Mouse (Mus musculus) urinary bladder, postnatal 36 days (tissue): Measurements from ENCODE around the gene Il1rapl2.
"Not testable (repeated sequence)": the region's sequence is repeated elsewhere in the genome, so short reads cannot be mapped to it uniquely, and the experiment has no call there.

Experiments used
- DNase-seq, 2 experiments: peaks; one replicate each; pipeline ENCODE4 v3.0.0; 2022; ENCODE audit warnings: low spot score in 2 of 2, mixed read lengths in 1 of 2

Gene Il1rapl2

DNA sequence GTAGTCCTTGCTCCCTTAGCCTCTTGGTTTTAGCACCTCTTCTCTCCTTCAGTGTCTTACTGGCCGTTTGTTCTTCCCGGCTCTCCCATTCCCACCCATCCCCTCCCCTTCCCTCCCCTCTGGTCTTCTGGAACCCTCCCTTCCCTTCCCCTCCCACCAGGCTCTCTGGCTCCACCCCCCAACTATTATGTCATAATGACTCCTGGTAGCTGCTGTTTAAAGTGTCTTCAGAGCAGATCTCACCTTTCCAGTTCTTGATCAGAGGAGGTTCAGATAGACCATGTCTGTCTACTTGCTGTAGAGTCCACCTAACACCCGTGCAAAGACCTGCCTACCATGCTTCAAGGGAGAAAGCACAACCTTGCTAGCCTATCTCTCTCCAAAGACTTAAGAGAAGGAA is 639.1 kb downstream of the Il1rapl2 start, which contains the start of gene Tex13a:
Gene Tex13a, minus strand, starts transcription at position 101 of the 400 bp plus-strand sequence.
- DNase-seq, result no peak

DNA sequence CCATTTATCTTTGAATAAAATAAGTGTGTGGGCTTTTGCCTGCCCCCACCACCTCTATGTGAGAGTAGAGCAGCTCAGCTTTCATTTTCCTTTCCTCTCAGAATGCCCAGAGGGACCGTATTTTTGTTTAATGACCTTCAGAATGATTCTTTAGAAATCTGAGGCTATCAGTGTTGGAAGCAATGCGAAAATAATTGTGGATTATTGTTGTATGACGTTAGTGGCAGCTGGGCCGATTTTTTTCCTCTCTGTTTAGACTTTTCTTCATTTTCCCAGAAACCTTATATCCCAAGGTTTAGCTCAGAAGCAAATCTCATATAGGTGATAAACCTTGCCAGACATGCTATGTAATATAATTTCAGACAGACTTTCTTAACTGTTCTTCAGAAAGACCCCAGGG is 664.2 kb downstream of the Il1rapl2 start:
- no peak for DNase-seq

DNA sequence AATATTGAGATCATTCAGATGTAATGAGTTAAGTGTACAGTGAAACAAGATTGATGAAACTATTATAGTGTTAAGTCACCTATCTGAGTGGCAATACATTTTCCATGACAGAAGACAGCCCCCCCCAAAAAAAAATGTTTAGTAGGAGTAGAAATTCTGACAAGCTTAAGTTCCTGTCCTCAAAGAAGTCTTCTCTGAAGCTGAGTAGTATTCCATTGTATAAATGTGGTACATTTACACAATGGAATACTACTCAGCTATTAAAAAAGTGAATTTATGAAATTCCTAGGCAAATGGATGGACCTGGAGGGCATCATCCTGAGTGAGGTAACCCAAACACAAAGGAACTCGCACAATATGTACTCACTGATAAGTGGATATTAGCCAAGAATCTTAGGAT is 778.3 kb downstream of the Il1rapl2 start:
- not testable (repeated sequence) for DNase-seq

DNA sequence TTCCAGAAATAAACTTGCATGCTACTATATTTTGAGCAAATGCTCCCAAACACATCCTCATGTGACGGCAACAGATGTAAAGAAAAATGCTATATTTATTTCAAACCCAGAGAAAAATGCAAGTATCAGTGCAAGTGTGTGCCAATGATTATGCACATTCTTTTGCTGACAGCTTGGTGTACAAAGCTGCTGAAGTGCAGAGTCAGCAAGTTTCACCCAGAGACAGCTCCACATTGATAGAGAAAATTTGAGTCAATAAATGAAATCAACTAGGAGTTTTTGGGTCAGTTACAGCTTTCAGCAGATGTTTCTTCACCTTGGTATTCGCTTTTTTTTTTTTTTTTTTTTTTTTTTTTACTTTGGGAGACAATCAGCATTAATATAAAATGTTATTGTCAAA is 863.4 kb downstream of the Il1rapl2 start:
- no peak for DNase-seq

DNA sequence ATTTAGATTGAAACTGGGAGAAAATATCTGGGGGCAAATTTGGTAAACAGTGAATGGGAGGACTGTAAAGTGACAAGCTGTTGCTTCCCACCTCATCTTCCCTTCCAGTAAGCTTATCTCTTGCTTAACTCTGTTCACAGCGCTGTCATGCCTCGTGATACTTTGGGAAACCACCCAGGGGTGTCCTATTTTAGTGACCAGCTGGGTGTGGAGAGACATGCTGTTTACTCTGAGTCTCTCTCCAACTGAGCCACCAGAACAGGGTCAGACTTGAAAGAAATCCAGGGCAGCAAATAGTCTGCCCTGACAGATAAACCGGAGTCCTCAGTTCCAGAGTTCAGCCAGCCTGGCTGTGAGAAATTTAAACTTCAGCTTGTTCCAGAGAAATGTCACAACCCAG is 867.5 kb downstream of the Il1rapl2 start:
- DNase-seq, result peak in 1 of 2 experiments; percentile 9

DNA sequence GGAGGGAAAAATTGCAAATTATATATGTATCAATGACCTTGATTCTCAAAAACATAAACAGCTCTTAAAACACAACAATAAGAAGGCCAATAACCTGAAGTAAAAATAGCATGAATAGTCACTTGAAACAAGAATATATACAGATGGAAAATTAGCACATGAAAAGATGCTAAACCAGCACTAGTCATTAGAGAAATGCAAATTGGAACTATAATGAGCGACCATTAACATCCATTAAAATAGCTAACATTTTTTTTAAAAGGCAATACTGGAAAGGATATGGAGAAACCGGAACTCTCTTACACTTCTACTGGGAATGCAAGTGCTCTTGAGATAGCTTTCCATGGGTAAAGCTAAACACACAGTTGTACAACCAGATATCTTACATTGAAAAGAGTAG is 879.4 kb downstream of the Il1rapl2 start:
- no peak for DNase-seq

DNA sequence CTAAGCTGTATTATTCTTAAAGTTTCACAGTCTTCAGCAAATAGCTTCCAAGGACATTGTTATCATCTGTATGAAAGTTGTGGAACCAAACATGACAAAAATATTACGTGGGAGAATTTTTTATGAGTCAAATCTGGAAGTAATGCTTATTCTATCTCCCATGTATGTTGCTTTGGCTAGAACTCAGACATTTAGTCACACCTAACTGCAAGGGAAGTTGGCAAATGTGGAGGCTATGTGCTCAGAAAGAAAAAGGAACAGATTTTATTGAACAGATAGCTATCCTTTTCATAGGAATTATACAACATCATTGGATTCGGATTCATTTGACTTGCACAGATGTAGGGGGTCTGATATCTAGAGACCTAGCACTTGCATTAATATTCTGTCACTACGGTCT is 908.1 kb downstream of the Il1rapl2 start:
- DNase-seq, result no peak

DNA sequence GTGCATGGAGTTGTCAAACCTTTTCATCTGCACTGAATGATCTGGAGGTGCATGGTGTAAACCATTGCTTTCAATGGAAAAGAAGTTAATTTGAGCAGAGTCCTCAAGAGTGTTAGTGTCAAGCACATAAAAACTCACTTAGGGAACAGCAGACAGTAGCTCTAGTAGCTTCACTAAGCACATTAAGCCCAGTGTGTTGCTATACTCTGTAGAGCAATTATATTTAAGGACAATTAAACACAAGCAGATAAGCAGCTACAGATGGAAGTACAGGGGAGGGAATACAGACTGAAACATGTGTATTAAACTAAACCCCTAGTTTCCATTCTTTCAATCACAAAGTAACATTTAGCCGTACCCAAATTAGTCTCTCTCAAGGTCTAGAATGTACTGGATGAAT is 930.1 kb downstream of the Il1rapl2 start:
- no peak for DNase-seq

DNA sequence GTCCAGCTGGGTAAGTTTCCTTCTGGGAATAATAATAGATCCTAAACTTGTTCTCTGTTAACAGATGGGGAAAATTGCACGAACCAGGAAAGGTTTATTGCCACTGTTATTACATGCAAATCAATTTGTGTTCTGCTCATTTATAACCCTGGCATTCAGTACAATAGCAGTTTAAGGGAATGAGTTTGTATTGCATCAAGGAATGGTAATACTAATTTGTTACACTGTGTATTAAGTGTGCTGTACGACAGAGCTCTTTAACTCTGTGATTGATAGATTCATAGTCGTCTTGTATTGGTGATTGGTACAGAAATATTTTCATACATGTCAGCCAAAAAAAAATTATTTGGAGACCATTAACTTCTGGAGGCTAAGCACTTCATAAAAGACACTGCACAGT is 934.6 kb downstream of the Il1rapl2 start:
- no peak for DNase-seq

DNA sequence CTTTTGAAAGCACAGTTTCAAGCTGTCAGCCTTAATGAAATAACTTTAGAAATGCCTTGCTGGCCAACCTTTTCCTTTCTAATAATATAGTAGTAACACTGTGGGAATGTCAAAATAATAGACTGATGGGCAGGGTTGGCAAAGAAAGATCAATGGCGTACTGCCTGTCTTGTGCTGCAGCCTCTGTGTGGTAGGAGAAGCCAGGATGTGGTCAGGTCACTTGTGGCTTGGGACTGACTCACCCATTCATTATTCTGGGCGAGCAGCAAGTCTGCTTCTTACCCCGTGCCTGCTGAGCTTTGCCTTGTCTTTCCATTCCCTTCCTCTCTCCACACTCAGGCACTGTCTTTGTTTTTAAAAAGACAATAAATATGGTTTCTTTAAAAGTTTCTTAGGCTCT is 1049.7 kb downstream of the Il1rapl2 start:
- DNase-seq, result no peak

DNA sequence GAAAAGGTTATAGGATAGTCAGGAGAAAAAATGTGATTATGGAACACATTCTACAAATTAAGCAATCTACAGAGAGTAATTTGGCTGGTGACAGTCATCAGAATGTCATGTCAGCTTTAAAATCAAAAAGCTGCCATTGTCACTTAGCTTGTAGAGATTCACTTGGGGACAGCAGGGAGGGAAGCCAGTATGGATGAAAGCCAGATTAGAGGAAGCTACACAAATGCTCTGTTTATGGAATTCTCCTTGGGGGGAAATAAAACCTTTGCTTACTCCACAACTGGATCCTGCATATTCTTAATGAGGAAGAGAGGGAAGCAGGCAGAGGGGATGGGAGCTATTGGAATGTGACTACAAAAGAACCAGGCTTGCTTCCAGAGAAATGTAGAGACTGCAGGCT is 1054.9 kb downstream of the Il1rapl2 start:
- DNase-seq, result no peak

DNA sequence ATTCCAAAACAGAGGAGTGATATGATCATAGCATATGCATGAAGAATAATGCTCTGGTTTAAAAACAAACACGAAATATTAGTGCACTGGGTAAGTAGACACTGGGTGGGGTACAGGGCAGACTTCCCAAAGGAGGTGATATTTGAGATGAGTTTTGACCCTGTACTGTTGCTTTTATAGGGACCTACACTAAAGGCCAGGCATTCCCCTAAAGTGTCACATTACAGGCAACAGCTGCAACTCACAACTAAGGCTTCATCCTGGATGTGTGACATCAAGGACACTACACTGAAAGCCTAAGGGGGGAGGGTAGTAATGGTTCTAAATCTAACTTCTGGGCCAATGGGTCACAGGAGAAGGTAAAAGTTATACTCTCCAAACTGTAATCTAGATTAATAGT is 1152.0 kb downstream of the Il1rapl2 start:
- no peak for DNase-seq

DNA sequence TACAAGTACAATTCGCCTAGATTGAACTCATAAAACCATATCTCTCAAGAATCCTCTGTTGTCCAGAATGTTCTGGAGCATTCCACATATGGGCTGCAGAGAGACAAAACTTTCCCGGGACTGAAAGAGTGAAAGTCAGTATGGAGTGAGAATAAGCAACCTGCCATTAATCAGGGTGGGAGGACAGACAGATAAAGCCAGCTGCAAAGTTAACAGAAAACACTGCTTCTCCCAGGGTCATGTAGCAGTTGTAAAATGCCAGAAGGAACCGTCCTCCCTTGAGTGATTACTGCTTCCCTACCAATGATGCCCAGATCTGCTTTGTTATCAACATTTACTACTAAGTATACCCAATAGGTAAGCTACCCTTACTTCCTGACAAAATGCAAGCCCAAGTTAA is 1230.5 kb downstream of the Il1rapl2 start:
- no peak for DNase-seq

DNA sequence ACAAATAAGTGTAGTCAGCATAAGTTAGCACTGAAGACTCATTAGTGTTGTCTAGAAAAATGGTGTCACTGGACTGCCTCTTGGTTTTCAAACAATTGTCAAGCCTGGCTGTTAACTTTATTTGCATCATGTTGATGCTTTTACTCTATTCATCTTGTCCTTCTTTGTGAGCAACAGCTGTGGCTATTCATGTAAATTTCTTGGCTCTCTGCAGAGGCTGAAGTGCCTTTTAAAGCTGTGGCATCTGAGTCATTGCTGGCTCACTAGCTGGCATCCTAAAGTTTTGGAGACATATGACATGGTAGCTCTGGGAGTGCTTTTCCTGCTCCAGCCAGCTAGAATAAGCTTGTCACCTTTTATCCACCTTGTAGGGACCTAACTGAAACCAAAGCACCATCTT is 1261.5 kb downstream of the Il1rapl2 start:
- DNase-seq, result no peak

DNA sequence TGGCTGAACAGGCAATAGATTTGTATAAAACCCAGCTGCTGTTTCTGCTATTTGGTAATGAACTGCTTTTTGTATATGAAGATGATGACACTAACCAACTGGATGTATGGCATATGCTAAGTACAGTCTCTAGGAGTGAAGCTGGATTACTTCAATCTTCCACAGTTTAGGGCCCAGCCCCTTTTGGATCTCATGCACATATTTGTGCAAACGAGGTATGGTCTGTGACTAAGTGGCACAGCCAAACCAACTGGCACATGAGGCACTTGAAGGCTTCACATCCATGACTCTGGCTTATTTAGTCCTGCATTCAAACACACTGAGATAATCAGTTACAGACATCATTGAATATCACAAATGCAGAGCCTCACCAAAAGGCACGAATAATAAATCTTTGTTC is 1263.5 kb downstream of the Il1rapl2 start:
- DNase-seq, result no peak

DNA sequence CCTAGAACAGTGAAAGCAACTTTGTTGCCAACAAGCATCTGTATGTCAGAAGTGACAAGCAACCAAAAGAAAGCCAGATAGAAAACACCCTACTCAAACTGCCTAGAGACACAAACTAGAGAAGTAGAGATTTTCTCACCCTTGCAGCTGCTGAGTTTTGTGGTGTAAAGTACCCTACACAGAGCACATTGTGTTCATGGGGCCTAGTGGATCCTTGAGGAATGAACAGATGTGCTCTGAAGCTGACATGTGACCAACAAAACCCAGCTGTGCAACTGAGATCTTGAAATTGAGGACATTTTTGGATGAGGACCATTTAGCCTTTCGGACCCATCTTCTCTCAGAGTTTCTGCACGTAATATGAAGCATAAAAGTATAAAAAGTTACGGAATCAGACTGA is 1268.0 kb downstream of the Il1rapl2 start:
- DNase-seq, result no peak
